Mouse (Mus musculus): Measurements from ENCODE around the gene Zfp143.
A peak's percentile ranks its signal among the peaks of the same experiment; 100 is the strongest.
"Not testable (repeated sequence)": the region's sequence is repeated elsewhere in the genome, so short reads cannot be mapped to it uniquely, and the experiment has no call there.

The Zfp143 gene

DNA sequence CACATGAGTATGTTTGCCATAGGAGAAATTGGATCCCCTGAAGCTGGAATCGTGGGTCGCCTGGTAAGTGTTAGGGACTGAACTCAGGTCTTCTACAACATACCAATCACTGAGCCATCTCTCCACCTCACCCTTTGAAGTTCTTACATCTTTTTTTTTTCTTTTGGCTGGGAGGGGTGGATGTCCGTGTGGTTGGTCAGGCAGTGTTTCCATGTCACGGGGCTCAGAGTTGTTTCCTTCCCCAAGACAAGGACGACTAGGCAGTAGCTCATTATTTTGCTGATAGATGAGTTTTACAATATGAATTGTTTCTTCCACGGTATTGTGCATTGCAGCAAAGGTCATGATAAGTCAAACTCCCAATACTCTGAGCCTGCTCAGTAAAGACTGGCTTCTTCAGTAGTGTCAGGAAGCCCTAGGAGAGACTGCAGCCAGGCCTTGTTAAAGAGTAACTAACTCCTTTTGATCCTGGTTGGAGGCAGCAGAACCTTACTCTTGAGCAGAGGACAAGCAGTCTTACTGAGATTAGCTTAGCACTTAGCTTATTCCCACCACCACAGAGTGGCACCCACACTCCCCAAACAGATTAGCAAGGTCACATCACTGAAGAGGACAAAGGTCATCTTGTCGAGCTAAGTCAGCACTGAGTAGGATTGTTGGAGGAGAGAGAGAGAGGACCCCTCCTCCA lies 36.2 kb downstream of the Zfp143 start:
- no peak for DNase-seq

DNA sequence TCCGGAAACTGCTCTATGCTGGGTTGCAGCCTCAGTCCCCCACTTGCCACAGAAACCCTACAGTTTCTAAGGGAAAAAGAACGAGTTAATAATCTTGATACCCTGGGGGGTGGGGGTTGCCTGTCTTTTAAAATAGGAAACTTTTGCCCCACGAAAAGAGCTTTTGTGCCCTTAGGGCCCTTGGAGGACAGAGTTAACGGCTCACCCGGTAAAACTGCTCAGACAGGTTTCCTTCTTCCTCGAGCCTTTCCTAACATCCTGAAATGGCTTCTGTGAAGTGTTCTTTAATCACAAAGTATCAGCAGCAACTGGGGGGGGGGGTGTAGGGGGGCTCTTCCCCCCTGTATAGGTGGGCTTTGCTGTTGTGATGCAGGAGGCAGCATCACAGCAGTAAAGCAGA lies 39.8 kb downstream of the Zfp143 start:
- DNase-seq: no peak

DNA sequence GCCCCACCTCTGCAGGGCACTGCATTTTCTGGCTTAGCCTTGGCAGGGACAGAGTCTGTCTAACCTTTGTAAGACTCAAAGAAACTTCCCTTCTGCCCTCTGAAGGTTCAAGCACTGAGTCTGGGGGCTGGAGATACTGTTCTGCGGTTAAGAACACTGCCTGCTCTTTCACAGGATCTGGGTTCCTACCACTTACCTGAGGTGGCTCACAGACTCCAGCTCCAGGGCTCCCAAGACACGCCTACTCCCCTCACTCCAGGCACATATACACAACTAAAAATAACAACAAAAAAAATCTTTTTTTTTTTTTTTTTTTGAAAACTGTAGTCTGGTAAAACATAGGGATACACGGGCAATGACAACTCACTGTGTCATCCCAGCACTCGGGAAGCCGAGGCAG lies 40.2 kb downstream of the Zfp143 start:
- DNase-seq: no peak

DNA sequence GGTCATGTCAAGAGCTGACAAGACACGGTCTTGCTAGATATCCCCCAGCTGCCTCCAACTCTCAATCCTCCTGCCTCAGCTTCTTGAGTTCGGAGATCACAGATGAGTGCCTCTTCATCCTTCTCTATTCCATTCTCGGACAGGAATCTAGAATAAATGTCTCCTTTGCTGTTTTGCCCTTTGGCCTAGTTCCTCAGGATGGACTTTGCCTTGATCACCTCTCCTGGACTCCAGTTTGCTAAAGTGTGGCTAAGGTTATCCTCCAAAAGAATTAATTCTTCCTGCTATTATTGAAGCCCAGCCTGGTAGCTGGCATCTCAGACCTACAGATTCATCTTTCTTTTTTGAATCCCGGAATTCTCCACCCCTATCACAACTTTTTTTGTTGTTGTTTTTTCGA lies 44.0 kb downstream of the Zfp143 start:
- no peak for DNase-seq

DNA sequence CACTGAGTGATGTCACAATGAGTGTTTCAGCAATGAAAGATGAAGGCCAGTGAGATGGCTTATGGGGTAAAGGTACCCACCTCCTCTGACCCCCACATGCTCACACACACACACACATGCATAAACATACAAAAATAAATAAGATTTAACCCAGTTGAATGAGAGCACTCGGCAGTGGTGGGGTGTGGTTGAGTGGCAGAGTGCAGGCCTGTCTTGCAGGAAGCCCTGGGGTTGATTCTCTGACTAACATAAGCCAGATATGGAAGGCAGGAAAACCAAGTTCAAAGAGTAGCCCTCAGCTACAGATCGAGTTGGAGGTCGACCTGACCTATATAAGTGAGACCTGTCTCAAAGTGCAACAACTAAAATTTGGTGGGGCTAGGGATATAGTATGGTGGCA lies 45.6 kb downstream of the Zfp143 start:
- DNase-seq: no peak

DNA sequence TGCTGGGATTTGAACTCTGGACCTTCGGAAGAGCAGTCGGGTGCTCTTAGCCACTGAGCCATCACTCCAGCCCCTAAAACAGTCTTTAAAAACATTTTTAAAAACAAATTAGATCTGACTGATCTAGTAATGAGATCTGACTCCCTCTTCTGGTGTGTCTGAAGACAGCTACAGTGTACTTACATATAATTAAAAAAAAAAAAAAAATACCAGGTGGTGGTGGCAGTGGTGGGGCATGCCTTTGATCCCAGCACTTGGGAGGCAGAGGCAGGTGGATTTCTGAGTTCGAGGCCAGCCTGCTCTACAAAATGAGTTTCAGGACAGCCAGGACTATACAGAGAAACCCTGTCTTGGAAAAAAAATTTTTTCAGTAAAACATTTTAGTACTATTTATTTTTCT lies 47.5 kb downstream of the Zfp143 start:
- DNase-seq: not testable (repeated sequence)

DNA sequence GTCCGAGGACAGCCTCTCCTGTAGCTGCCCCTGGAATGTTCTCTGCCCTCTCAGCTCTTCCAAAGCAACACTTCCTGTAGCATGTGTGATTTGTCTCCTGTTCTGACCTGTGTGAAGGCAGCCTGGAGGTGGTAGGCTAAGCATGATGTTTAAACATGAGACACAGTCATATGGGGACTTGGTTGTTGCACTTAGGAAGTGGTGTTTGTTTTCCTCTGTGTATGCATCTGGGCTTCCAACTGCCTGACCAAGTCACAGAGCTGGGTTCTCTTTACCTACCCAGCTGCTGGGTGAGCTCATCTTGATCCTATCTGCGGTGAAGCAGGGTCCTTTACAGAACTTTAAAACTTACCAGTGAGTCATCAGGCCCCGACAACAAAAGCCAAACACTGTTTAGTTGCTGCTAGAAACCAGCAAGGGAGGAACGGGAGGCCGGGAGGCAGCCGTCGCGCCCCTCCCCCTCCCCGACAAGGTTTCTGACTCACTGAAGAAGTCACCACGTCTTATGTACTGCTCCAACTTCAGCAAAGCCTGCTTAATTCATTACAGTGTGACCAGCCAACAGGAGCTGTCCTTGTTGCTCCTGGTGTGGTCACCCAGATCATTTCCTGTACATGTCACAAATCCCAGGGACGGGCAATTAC lies 48.1 kb downstream of the Zfp143 start:
- DNase-seq: peak; percentile 57 to 70

DNA sequence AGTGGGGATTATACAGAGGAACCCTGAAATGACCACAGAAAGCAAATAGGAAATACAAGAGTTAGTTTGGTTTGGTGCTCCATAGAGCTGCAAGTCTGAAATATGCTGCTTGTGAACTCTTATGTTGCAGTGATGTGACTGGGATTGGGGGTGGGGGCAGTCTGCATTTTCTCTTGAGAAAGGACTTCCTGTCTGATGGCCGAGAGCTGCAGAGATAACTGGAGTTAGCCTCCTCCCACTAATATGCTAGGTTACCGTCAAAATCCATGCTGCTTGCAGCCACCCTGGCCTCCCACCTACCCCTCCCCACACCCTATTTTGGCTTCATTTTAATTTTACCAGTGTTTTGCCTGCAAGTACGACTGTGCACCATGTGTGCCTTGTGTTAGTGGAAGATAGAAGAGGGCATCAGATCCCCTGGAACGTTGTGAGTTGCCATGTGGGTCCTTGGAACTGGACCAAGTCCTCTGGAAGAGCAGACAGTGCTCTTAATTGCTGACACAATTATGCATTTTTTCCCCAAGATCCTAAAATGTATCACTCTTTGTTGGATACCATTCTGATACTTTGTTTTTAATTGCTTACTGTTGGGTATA lies 49.1 kb downstream of the Zfp143 start:
- DNase-seq: no peak

DNA sequence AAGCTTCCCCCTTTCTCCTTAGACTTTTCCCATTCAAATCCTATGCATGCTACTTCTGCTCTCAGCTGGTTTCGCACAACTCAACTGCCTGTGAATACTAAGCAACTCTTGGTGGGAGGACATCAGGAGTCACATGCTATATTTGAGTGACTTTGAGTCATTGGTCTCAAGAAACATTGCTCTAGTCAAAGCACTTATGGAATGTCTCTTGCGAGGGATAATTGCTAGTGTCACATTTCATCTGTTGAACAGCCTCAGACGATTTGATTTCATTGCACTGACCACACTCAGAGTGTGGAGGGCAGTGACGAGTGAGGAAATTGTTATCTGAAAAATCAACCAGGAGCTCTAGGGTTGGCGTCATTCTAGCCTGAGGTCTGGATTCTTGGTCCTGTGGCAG lies 53.7 kb downstream of the Zfp143 start:
- DNase-seq: no peak

DNA sequence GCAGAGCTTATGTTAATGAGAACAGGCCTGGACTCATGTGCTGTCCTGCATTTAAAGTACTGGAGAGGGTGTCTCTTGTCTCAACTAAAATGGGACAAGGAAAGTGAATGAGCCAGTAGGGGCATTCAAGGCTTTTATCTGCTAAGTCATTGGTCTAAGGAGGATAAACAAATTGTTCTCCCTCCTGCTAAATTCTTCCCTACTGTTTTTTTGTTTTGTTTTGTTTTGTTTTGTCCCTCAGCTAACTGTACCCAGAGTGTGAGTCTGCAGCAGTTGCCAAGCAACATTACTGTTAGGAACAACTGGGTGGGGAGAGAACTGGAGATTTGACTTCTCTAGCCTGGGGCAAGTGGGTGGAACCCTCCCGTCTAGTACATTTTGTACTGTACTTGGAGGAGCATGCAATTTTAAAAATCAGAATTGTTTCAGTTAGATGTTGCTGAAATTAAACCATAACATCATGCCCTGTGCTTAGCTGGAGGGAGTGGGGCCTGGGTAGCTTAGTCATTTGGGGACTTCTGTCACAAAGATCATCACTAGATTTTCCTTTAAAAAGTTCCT lies 55.8 kb downstream of the Zfp143 start:
- DNase-seq: no peak

DNA sequence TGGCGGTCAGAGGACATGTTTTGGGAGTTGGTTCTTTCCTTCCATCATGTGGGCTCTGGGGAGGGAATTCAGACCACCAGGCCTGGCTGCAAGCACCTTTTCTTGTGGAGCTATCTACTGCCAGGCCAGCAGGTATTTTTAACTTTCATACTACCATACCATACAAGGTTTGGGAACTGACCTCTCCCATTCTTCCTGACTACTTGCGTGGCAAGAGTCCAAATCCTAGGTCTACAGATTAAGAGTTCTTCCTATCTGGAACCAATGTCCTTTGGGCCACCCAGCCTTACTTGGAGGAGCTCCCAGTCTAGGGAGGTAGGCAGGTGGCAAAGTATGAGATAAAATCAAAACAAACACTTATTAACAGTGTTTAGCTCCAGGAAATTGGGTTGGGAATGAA lies 57.4 kb downstream of the Zfp143 start:
- no peak for DNase-seq

DNA sequence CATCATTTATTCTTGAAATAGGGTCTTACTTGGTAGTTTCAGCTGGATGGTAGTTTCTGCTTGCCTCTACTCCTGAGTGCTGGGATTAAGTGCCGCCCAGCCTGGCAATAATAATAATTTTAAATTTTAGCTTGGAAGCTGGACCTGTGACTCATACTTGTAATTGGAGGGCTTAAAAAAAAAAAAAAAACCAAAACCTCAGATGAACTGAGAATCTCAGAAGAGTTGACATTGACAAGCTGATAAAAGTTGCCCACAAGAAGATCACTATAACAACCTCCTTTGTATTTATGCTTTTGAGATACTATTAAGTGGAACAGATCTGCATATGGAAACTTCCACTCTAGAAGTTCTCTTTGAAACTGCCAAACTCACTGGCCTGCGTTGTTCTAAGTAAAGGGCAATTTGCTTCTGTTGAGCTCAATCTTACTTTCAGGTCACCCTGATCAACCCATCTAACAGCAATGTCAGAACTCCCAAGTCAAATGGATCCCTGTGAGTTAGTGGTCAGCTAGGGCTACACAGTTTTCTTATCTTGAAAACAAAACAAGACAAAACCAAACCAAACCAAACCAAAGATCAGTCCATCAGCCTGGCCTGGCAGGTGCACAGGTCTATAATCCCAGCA lies 59.3 kb downstream of the Zfp143 start:
- no peak for DNase-seq

DNA sequence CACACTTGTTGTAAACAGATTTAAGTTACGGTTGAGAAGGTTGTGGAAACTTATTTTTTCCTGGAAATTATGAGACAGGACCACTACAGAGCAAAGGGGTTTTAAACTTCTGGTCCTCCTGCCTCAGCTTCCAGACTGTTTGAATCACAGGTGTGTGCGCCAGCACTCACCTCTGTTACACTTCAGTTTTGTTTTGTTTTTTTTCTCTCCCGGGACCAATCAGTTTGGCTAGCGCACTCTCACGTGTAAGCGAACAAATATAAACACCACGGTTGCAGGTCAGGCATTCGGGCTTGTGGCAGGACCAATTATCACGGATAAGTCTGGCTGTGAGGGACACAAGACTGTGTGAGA lies 60.1 kb downstream of the Zfp143 start:
- DNase-seq: no peak

DNA sequence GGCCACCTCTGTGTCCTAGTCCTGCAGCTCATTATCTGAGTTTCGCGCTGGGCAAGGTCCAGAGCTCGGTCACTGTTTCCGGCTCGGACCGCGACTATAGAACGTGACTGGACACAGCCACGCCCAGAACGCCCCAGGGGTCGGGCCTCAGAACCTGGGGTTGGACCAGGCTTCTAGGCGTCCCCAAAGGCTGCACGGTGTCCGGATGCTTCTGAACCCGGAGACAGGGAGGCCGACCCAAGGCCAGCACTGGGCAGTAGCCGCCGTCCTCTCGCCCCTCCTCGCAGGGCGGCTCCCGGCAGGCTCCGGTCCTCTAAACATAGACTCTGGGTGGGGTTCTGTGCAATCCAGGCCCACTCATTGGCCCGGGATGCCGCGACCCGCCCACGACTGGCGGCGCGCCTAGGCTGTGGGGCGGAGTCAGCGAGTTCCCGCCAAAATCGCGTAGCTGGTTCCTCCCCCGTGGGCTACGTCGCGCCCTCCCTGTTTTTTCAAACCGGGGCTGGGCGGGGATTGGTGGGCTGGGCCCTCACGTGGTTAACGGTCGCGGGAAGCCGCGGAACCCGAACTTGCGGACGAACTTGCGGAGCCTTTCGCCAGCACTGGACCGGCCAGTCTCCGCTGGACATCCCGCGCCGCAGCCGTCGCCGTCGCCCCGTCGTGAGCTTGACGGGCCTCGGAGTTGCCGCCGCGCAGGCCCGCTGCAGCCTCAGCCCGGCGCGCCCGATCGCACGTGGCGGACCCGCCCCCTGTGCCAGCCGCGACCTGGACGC lies 60.7 kb downstream of the Zfp143 start, which contains the start of gene Wee1:
TSS of gene Wee1 (plus strand) at position 531 of the 773 bp plus-strand sequence.
- DNase-seq: peak; percentile 97 to 98

DNA sequence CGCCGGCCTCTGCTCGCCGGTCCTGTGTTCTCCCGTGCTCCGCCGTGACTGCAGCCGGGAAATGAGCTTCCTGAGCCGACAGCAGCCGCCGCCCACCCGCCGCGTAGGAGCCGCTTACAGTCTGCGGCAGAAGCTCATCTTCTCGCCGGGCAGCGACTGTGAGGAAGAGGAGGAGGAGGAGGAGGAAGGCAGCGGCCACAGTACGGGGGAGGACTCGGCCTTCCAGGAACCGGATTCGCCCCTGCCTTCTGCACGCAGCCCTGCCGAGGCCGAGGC lies 61.2 kb downstream of the Zfp143 start:
- no peak for DNase-seq

DNA sequence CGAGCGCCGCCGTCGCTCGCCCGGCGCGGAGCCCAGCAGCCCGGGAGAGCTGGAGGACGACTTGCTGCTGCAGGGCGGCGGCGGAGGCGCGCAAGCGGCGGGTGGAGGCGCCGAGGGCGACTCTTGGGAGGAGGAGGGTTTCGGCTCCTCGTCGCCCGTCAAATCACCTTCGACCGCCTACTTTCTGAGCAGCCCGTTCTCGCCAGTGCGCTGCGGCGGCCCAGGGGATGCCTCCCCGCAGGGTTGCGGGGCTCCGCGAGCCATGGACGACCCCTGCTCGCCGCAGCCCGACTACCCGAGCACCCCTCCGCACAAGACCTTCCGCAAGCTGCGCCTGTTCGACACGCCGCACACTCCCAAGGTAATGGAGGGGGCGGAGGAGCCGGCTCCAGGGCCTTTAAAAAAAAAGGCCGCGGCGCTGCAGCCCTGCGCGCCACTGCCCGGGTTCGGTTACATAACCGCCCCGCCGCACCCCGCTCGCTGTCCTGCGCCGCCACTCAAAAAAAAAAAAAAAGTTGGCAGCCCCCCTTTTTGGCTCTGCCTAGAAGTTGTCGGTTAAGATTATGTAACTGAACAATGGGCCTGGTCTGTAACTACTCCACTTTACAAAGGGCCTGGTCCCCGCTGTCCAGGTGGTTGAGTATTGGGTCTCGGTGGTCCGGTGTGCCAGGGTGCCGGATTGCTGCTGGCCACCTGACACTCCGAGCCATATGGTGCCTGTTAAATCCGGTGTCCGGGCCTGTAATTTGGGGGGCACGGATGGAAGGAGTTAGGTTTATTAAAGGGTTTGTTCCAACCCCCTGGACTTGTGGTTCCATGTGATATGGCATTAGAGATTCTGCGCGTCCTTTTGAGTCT lies 61.8 kb downstream of the Zfp143 start:
- DNase-seq: peak; percentile 63 to 66

DNA sequence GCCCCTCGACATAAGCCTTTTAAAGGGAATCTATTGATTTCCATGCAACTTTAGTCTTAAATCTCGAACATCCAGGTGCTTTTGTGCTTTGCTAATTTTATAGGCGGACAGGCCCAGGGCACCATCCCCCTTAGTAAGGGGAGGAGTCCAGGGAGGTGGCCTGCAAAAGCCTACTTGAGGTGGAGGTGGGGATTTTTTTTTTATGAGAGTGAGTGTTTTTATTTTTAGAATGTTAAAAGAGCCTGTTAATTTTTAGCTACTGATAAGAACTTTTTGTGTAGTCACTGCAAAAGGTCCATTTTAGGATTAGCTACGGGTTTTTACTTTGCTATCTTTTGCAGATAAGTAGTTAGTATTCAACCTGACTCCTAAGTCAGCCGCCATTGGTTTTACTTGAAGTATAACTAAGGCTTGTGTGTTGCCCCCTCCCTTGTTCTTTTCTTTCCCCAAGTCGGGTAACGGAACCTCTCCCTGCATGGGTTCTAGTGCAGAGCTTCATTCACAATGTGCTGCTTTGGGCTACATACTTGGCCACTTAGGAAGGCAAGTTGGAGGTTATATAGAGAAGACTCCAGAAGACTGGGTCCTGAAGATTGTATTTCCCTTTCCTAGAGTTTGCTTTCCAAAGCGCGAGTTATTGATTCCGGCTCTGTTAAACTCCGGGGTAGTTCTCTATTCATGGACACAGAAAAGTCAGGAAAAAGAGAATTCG lies 63.0 kb downstream of the Zfp143 start:
- peak; percentile 39 to 50 for DNase-seq

DNA sequence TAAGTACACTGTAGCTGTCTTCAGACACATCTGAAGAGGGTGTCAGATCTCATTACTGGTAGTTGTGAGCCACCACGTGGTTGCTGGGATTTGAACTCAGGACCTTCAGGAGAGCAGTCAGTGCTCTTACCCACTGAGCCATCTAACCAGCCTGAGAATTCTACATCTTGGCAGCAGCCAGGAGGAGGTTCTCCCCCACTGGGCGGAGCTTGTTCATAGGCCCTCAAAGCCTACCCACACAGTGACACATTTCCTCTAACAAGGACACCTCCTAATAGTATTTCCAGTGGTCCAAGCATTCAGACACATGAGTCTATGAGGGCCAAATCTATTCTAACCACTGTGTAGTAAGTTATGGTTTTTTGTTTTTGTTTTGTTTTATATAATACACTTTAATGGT lies 67.5 kb downstream of the Zfp143 start:
- DNase-seq: no peak

DNA sequence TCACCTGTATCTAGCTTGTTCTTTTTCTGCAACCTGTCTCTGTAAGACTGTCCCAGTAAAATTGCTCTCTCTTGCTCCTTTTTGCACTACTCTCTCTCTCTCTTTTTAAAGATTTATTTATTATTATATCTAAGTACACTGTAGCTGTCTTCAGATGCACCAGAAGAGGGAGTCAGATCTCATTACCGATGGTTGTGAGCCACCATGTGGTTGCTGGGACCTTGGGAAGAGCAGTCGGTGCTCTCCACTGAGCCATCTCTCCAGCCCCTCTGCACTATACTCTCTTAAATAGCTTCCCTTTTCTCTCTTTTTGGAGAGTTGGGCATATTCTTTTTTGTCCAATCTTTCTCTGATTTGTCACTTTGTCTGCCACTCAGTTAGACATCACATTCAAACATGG lies 71.3 kb downstream of the Zfp143 start:
- not testable (repeated sequence) for DNase-seq

DNA sequence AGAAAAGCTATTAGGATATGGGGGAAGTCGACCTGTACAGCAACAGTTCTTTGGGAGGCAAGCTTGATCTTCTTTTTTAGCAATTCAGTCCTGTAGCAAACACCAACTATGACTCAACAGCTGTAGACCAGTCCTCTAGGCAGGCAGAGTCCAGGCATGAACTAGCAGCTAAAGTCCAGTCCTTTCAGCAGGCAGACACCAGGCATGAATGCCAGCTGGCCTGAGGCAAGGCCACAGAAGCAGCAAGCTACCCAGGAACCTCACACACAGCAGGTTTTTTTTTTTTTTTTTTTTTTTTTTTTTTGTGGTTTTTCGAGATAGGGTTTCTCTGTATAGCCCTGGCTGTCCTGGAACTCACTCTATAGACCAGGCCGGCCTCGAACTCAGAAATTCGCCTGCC lies 73.0 kb downstream of the Zfp143 start:
- no peak for DNase-seq

DNA sequence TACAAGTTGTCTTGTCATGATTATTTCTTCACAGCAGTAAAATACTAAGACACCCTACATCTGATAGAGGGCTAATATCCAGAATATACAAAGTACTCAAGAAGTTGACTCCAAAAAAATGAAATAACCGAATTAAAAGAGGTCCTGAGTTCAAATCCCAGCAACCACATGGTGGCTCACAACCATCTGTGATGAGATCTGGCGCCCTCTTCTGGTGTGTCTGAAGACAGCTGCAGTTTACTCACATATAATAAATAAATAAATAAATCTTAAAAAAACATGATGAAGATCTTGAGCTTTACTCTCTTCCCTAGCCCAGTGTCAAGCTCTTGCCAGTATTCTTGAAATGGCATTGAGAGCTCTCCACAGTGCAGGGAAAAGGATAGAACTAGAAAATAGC lies 77.5 kb downstream of the Zfp143 start:
- peak in 1 of 2 experiments; percentile 10 for DNase-seq

DNA sequence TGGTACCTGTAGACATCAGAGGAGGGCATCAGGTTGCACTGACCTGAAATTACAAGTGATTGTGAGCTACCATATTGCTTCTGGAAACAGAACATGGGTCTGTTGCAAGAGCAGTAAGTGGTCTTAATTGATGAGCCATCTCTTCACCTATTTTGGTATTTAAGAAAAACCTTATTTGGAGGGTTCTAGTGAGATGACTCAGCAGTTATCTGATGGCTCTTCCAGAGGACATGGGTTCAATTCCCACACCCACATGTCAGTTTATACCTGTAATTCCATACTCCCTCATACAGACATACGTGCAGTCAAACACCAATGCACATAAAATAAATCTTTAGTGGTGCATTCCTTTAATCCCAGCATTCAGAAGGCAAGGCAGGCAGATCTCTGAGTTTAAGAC lies 82.8 kb downstream of the Zfp143 start:
- DNase-seq: no peak
